Mouse (Mus musculus) thymus, postnatal 0 days (tissue): ENCODE data around the gene Msi2. TPM values are rescaled to one million over a fixed set of nuclear protein-coding genes. Genes with fewer than 3 reads are reported as not detected.

Experiments
- DNase-seq: peaks from one replicate; pipeline ENCODE4 v3.0.0-alpha.2; 2015; ENCODE audit warnings: low spot score
- polyA plus RNA-seq: library from polyadenylated mRNA; unstranded; fragments of >200 nt; fragmentation: Nextera tagmentation; extraction: Ambion mirVana; gene quantifications from 2 replicates; pipeline ENCODE4 v1.2.1, GENCODE M21; 2015

Msi2 gene
- polyA plus RNA-seq, 1 experiment from 2014 or later = 23.0 TPM

DNA sequence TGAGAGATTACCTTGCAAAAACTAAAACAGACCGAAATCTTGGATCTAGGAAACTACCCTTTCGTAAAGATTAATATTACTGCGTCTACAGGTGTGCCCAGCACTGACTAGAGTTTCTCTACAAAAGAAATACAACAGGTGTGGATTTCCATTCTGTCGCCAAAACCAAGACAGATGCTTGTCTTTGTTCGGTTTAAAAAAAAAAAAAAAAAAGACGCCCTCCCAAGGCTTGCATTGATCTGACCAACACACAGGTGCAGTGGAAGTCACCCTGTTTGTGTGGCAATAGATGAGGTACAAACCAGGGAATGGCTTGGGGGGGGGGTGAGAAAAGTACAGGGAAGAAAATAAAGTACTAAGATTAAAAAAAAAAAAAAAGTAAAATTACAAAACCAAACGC is 4.2 kb downstream of the Msi2 start:
- DNase-seq = no peak

DNA sequence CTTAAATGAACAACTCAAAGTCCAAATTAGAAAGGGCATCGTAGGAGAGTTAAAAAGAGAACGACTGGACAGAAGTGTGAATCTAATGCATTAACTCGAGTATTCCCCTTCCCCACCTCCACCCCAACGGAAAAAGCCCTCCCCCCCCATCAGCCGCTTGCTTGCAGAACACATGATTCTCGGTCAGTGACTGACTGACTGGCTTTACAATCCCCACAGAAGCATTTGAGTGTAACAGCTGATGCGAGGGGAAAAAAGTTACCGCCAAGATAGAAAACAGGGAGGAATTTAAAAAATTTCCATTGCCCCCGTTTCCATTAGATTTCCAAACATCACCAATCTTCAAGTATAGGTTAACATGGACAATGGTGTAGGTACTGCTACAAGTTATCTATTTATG is 4.8 kb downstream of the Msi2 start:
- no peak for DNase-seq

DNA sequence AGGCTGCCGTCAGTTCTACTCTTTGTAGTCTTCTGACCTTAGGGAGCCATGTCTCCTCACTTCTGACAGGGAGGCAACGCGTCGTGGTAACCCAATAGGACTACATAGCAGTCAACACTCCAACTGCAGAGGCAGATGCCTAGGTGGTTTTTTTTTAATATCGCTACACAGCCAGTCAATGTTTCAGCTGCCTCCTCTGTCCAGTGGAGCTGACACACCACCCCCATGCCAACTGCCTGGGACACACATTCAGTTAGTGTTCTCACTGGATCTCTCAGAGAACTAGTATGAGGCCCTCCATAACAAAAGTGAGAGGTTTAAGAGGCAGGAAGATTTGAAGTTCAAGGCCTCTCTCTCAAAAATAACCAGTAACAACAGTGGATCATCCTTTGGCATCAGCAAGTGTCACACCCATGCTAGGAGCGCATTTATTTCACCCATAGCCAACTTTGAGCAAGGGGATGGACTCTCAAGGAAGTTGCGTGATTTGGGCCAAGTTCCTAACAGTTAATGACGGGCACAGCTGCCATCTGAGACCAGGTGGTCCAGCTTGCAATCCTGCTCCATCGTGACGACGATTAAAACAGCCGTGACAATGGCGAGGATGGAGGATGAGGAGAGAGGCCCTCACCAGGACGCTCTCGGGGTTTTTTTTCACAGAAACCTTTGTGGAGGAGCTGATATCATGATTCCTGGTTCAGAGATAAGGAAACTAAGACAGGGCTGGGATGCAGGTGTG is 8.3 kb downstream of the Msi2 start:
- no peak for DNase-seq

DNA sequence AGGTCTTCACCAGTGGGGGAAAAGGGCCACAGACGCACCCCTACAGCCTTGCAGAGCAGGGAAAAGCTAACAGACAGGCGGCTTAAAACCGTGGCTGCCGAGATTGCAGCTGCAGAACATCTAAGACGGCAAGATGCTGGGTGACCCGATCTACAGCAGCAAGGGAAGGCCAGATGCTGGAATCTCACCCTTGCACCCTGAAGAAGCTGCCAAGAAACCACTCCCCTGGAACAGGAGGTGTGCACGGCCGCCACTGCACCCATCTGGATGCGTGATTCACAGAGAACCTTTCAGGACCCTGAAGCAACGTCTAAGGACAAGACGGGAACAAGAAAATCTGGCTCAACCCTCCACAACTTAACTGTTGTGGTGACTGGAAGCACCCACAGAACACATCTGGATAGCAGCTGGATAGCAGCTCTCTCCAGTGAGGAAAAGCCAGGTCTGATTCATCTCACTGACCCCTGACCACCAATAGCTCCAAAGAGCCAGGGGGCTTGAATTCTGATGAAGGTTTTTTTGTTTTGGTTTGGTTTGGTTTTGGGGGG is 11.0 kb downstream of the Msi2 start:
- no peak for DNase-seq

DNA sequence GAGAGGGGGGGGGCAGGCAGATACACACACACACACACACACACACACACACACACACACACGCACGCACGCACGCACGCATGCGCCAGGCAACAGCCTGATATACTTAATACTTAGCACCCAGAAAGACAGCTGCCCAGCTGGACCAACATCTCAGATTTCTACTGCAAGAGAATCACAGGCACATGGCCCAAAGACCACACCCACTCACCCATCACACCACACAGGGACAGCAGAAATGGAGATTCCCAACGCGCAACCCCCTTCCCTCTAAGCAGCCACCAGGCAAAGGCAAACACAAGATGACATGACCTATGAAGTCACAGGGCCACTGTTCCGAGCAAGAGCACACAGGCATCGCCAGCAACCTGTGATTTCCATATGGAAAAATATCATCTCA is 13.6 kb downstream of the Msi2 start:
- DNase-seq = no peak

DNA sequence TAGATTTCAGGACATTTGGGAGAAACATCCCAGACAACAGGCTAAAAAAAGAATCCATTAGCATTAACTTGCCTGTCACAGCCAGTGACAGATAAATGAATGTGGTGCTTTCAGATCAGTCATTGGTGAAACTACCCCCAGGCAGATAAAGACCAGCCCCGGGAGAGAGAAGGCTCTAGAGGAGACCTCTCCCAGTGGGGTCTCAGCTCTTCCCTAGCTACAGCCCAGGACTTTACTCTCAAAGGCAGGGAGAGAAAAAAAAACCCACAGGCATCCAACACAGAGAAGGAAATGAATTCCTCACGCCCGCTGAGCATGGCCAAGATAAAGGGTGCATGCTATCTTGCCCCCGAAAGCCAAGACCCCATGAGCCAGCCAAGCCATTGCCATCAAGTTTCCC is 15.1 kb downstream of the Msi2 start:
- DNase-seq = no peak

DNA sequence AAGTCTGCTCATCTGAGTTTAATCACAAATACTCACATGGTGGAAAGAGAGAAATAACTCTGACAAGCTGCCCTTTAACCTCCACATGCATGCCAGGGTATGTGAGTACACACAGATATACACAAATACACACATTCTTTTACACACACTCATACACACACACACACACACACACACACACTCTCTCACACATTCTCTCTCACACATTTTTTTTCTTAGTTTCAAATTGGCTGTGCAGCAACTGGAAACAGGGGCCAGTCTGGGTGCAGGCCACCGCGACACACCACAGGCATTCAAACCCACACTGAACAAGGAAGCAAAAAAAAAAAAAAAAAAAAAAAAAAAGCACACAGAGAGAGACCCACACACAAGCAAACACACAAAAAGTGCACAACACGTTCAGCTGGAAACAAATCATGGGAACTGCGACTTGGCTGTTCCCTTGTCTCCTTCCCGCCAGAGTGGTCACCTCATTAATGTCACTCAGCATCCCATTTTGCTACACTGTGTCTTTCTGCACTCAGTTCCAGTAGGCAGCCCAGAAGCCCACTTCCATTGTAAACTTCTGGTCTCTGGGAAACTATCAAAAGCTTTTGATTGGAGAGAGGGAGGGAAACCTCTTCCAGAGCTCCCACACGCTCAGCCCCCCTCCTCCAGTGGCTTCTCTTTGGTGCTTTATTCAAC is 16.2 kb downstream of the Msi2 start:
- no peak for DNase-seq

DNA sequence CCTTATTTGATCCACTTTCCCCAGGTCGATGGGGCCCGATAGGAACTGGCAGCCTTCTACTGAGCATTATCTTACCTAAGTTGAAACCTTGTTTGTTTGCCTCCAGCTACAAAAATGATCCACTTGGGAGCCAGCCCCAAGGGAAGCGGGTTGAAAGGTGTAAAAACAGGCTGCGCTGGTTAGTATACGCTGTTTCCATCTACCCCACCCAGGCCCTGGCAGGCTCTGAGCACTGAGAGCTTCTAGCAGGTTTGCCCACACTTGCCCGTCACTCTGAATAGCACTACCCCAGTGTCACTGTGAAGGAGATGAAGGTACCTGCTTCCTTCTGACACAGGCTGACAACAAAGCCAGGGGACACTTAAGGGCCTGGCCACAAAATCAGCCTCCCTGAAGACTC is 17.3 kb downstream of the Msi2 start:
- DNase-seq = no peak

DNA sequence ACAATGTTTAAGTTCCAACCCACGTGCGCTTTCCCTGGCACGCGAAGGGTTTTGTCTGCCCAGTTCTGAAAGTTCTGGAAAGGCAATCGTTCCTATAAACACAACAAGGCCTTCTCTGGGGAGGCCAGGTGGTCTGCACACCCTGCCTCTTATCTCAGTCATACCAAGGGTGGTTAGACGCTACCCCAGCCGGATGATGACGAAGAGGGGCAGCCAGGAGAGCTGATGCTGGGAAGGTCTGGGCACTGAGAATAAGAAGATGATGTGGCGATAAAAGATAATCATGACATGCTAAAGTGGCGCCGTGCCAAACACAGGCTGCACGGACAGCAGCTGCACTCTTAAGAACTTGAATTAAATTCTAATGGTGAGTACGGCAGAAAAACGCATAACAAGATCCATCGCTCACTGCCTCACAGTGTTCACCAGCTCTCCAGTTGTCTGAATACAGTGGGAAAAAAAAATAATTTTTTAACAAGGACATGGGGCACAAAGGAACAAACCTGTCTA is 18.1 kb downstream of the Msi2 start:
- no peak for DNase-seq

DNA sequence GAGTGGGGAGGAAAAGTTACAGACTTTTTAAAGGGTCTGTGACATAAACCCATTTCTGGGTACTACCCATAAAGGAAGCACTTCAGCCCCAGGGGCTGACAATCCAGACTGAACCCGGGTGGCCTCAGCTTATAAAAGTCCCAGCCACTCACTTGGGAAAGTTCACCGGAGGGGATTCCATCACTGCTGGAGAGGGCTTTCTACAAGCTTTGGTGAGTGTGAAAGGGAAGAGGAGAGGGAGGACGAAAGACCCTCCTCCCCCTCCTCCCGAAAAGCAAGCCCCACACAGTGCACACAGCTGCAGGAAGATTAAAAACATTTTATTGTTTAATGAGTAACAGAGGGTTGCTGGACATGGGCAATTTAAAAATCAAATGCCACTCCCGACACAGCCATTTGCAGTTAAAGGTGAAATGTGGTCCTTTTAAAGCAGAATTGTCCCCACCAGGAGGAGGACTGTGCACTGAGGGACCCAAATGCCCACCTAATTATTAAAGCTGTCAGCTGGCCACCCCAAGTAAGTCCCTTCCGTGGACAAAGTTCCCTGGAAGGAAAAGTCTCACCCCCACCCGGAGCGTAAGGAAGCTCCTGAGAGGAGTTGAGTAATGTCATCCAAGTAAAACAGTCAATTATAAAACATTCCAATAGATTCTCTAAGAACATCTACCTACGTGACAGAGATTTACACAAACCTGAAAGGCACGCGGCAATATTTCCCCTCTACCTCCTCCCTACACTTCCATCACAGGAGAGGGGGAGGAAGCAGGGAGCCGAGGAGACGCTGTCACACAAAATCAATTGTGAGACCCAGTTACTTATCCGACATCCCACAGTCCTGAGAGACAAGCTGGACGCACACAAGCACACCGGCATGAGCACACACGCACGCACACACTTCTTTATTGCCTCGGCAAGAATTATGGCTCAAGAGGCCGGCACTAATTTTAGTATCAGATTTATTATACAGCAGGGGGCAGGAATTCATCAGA is 24.1 kb downstream of the Msi2 start:
- DNase-seq = no peak

DNA sequence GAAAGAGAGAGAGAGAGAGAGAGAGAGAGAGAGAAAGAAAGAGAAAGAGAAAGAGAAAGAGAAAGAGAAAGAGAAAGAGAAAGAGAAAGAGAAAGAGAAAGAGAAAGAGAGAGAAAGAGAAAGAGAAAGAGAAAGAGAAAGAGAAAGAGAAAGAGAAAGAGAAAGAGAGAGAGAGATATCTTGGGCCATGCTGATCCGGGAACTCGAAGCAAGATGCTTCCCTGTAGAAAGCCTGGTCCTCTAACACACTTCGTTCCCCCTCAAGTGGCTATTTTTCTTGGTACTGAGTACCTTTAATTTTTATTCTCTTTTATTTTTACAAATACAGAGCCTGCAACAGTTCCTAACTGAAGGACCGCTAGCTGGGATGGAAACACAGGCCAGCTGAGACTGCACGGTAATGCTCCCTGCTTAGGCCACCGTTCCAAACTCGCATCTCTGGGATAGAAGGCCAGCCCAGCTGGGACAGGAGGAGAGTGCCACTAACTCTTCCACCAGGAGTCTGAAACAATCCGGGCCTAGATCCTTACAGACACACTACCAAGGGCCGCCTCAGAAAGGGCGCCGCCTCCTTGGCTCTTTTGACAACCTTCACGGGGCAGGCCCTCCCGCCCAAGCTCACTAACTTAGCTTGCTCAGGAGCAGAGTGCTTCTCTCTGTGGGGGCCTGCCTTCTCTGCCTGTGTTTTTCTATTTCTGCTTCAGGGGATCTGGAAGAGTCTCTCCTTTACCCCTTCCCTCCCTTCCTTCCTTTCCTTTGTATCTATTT is 25.1 kb downstream of the Msi2 start:
- DNase-seq = no peak

DNA sequence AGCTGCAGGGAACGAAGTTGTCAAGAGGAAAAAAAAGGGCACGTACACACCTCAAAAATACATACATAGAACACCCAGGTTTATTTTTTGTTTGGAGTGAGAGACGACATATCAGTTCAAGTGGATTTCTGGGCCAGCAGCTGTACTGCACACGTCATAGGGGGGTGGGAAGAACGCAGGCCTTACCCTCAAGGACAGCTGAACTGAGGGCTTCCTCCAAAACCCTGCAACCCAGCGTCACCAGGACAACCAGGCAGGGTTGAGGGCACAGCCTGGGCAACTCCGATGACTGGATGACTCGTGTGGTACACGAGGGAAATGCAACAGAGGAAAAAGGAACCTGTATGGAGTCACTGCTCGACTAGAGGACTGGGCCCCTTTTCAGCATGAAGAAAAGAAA is 25.9 kb downstream of the Msi2 start:
- DNase-seq = peak; percentile 87

DNA sequence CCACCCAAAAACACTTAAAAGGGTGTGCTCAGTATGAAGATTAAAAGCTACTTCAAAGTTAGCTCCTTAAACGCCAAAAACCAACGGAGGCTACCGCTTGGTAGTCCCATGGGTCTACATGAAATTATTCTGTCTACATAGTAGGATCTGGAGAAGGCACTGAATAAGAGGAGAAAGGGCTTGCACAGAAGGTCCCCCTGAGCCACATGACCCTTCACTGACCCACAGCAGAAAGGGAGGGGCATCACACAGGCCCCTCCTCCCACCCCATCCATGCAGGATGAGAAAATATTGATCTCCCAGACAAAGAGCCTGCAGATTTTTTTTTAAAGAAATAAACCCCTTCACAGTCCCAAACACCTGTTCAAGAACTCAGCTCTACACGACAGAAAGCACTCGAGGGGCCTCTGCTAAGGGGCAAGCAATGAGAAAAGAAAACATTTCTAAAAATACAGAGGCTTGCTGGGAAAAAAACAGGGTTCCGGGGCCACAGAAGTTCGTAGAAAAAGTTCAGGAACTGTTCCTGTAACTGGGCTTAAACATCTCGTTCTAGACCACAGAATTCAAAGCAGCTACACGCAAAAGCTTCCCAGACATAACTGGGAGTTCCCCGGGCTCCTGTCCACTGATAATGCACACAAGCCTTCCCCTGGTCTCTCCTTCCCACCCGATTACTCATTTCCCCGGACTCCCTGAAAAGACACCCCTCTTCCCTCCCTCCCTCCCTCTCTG is 27.6 kb downstream of the Msi2 start:
- peak; percentile 41 for DNase-seq

DNA sequence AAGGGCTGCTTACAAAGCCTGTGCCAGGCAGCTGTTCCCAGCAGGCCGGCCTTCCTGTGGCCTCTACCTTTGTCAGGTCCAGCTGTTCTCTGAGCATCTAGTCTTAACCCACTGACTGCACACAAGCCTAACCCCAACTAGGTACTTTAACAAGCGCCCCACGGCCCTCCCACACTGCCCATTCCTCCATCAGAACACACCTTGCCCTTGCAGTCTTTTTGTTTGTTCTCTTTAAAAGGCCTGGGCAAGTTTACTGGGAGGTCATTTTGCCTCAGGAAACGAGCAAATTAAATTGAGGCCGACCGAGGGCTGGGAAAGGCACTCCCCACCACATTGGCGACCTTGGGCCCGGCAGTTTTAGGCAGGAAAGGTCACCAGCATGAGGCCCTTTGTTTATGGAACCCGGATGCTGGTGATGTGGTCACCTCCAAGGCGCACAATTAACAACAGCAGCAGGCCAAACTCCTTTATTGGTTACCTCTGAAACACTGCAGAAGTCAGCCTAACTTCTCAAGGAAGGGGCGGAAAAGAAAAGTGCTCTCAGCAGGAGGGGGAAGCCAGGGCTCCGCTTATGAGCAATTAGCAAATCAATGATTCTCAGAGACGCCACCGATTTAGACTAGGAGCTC is 28.4 kb downstream of the Msi2 start:
- DNase-seq = no peak

DNA sequence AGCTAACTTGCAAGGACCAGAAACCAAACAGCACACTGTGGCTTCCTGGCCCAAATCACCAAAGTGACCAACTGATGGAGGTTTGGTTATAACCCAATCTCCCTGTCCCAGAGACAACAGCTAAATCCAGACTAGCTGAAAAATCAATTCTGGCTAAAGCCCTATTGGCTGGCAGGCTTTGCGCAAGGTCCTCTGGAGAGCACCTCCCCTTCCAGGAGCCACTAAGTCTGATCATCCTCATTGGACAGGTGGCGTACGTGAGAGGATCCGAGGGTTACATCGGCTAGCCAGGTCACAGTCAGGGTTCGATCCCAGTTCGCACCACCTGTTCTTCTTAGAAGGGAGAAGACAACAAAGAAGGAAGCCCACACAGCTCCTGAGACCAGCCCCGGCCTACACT is 29.7 kb downstream of the Msi2 start:
- no peak for DNase-seq

DNA sequence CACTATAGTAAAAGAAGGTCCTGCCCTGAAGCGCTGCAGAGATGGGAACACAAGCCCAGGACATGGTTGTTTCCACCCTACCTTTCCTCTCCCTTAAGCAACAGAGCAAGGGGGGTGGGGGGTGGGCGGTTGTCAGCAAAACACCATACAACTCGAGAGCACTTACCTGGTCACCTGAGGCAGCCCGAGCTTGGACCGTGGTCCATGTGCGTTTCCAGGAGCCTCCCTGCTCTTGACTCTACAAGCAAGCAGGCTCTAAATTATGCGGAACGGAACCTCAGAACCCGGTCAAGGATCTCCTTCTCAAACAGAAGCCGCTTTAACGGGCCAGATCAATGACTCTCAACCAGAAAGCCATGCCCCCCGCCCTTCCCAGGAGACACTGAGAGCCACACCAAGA is 30.6 kb downstream of the Msi2 start:
- no peak for DNase-seq

DNA sequence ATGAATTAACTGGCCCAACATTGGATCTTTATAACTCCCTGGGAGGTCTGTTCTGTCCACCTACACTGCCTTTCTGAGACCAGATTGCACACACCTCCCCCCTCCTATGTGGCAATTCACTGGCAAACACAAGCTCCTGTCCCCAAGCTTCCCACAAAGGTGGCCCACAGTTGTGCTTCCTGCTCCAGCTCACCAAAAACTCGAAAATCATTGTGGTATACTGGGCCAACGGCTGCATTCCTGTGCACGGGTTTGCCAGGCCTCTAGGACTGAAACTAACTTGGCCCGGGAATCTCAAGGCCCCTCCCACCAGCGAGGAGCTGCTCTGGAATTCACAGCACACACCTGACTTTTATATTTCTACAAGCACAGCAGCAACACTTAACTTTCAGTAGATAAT is 31.3 kb downstream of the Msi2 start:
- DNase-seq = no peak

DNA sequence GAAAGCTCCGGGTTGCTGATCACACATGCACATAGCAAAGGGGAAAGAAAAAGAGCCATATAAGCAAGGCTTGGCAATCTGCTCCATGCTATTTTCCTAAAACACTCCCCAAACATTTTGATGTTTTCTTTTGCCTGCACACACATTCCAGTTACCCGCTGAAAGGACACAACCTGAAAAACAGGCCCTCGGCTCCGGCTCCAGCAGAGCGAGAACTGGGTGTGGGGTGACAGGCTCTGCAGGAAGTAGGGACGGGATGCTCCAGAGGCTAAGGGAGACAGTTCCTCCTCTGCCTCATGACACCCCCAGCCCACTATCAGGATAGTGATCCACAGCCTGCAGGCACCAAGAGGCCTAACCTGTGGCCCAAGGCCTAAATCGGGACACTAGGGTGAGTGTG is 32.3 kb downstream of the Msi2 start:
- no peak for DNase-seq

DNA sequence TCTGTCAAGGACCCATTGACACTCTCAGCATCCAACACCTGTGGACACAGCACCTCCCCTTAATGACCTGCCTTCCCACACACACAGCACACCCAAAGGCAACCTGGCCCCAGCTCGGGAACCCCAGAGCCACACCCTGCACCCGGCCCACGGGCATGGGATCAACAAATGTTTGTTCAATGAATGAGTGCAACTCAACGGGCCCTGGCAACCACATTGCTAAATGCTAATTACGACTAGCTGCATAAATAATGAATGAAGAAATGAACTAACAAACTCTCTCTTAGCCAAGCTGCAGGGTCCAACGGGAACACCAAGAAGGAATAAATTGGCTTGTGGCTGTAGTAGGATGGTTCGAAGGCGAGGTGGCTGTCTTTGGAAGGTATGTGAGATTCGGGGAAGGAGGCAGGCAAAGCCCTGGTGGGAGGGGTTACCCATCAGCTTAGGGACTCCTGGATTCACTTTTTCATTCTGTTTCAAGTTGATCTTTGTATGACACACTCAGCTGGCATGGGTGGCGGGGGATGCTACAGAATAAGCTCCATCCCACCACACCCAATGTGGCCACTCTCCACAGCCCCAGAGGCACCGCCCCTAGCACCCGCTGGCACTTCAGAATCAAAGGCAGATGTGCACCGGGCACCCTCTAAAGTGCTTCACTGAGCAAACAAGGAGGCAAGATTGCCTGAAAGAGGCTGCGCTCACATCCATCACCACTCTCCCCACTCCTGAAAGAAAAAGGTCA is 35.1 kb downstream of the Msi2 start:
- DNase-seq = no peak
